ENCODE assay signal across 22 mouse cellular contexts in genomic region chr11:9305450-9305849, GRCm38 (mm10).
A peak's percentile ranks its signal among the peaks of the same experiment; 100 is the strongest.
DNase-seq lines count a peak whose midpoint lies in the region; ATAC-seq and TF ChIP-seq lines count a peak whose summit lies in the region.
"Had no signal": no experiment of that assay in that cellular context is flagged by ENCODE, and none has a peak within 500 bp of the region (broad histone marks: within the 10 kb centered on the region; RNA-seq: fewer than 3 reads in every experiment).

No protein-coding gene starts in this region.

- dilution Hi-C loops in CH12.LX (cut with MboI; ENCODE audit: extremely low pct_ligation_motif_present, extremely low pct_unique_long_range_greater_than_20kb, low sequenced_read_pairs) = no loop called here

- no peak overlapping the region for H3K4me3 ChIP-seq in hindbrain, embryonic 14.5 days (replicated peaks; ENCODE audit: low read length)
- no peak overlapping the region for H3K4me3 ChIP-seq in hindbrain, embryonic 16.5 days (ENCODE audit: low read length)
- H3K4me3 ChIP-seq in CH12.LX (replicated peaks in 1 of 3; ENCODE audit: low read depth in 2 of 3, low read length in 2 of 3, poor library complexity in 1 of 3) (no peak overlapping the region), ES-E14 (ENCODE audit: insufficient read depth in 1 of 2, low read depth in 1 of 2, low read length in 2 of 2, poor library complexity in 1 of 2, severe bottlenecking in 1 of 2) (no peak overlapping the region)

- H3K4me2 ChIP-seq in hindbrain, embryonic 14.5 days (replicated peaks) = no peak overlapping the region
- H3K4me2 ChIP-seq in hindbrain, embryonic 16.5 days (ENCODE audit: low read length) = no peak overlapping the region
- no peak overlapping the region for H3K4me2 ChIP-seq in CH12.LX (ENCODE audit: insufficient read depth, low read depth, poor library complexity, severe bottlenecking)

- TF ChIP-seq EP300 in CH12.LX (IDR thresholded peaks at IDR 0.05; ENCODE audit: low read length) = no peak

- no peak for ATAC-seq in hindbrain, embryonic 14.5 days (ENCODE audit: low FRiP score)
- ATAC-seq in hindbrain, embryonic 16.5 days = no peak
- ATAC-seq: activated CD4-positive, CD25-positive, alpha-beta regulatory T cell, adult 4 months; CD4-positive, CD25-positive, alpha-beta regulatory T cell, adult 4 months; Patski had no signal

- no peak for TF ChIP-seq POLR2A in CH12.LX (IDR thresholded peaks at IDR 0.05; ENCODE audit: low read depth, low read length)

- no peaks in the 10 kb centered on the region for H3K9me3 ChIP-seq in hindbrain, embryonic 14.5 days (ENCODE audit: control insufficient read depth, low read length)
- H3K9me3 ChIP-seq in hindbrain, embryonic 16.5 days (ENCODE audit: control insufficient read depth, low read length) = no peaks in the 10 kb centered on the region
- peaks cover 2% of the 10 kb centered on the region for H3K9me3 ChIP-seq in CH12.LX (replicated peaks; ENCODE audit: low read length)
- no peaks in the 10 kb centered on the region for H3K9me3 ChIP-seq in ES-E14 (ENCODE audit: control insufficient read depth, insufficient read depth, low read depth, low read length)
- H3K9me3 ChIP-seq: G1E had no signal

- in situ Hi-C loops in CH12.LX (cut with MboI; ENCODE audit: low pct_ligation_motif_present, low pct_unique_long_range_greater_than_20kb, low sequenced_read_pairs) = loop anchor here (25.0 kb wide), 1 partner anchor 1832 kb away; no protein-coding TSS in a partner anchor
- in situ Hi-C loops in ES-E14 (cut with MboI; ENCODE audit: low sequenced_read_pairs in 2 of 2, unreplicated experiment in 2 of 2) = no loop called here

- H3K27me3 ChIP-seq in hindbrain, embryonic 14.5 days (ENCODE audit: control insufficient read depth, insufficient read depth, low read length) = no peaks in the 10 kb centered on the region
- H3K27me3 ChIP-seq in hindbrain, embryonic 16.5 days (replicated peaks; ENCODE audit: control insufficient read depth, insufficient read depth, low read length) = no peaks in the 10 kb centered on the region
- no peaks in the 10 kb centered on the region for H3K27me3 ChIP-seq in CH12.LX (replicated peaks)

- peak; percentile 10 for DNase-seq in hindbrain, embryonic 14.5 days (ENCODE audit: low spot score)
- no peak for DNase-seq in CH12.LX (ENCODE audit: extremely low read depth)
- DNase-seq in ES-E14 (ENCODE audit: low read depth, low spot score) = no peak
- DNase-seq in right cerebral cortex, postnatal 10 days (ENCODE audit: low spot score in 2 of 2) = no peak
- no peak for DNase-seq in lung, postnatal 10 days
- DNase-seq: adrenal gland, adult 2 months; adrenal gland, adult 8-10 months; adrenal gland, postnatal 10 days; adrenal gland, postnatal 14 days; adrenal gland, postnatal 25 days; adrenal gland, postnatal 36 days; B cell, adult 2 months; cerebellum, adult 11 months; cerebellum, adult 11-12 months; cerebellum, adult 18-20 months; cerebellum, adult 2 months; cerebellum, adult 8-10 months had no signal

- H3K27ac ChIP-seq in hindbrain, embryonic 14.5 days = no peak overlapping the region
- H3K27ac ChIP-seq in hindbrain, embryonic 16.5 days (ENCODE audit: low read depth, low read length) = no peak overlapping the region
- H3K27ac ChIP-seq in CH12.LX (ENCODE audit: insufficient read depth, low read depth) = no peak overlapping the region
- H3K27ac ChIP-seq in ES-E14 (ENCODE audit: insufficient read depth, low read depth, low read length, poor library complexity, severe bottlenecking) = no peak overlapping the region

- TF ChIP-seq CTCF in CH12.LX (conservative IDR thresholded peaks at IDR 0.05 in 1 of 2, IDR thresholded peaks at IDR 0.05 in 1 of 2; ENCODE audit: low read depth in 2 of 2, low read length in 2 of 2) = no peak

- no peaks in the 10 kb centered on the region for H3K79me2 ChIP-seq in CH12.LX (replicated peaks; ENCODE audit: control insufficient read depth, extremely low read depth, insufficient read depth, poor library complexity, severe bottlenecking)

- no peaks in the 10 kb centered on the region for H3K4me1 ChIP-seq in hindbrain, embryonic 14.5 days (replicated peaks; ENCODE audit: control insufficient read depth, insufficient read depth, low read length)
- no peaks in the 10 kb centered on the region for H3K4me1 ChIP-seq in hindbrain, embryonic 16.5 days (ENCODE audit: control insufficient read depth, insufficient read depth, low read depth, low read length)
- H3K4me1 ChIP-seq in CH12.LX (ENCODE audit: control insufficient read depth in 1 of 2, insufficient read depth in 2 of 2) (no peaks in the 10 kb centered on the region), ES-E14 (ENCODE audit: control insufficient read depth in 2 of 2, insufficient read depth in 2 of 2, low read length in 2 of 2, poor library complexity in 1 of 2) (no peaks in the 10 kb centered on the region)

- WGBS in hindbrain, embryonic 14.5 days = 90% methylated on average over 4 of the region's 4 CpGs
- WGBS in hindbrain, embryonic 16.5 days = 87% methylated on average over 4 of the region's 4 CpGs

- no peak for TF ChIP-seq RAD21 in CH12.LX (IDR thresholded peaks at IDR 0.05; ENCODE audit: low read depth, low read length)

- H3K9ac ChIP-seq in hindbrain, embryonic 14.5 days = no peak overlapping the region
- H3K9ac ChIP-seq in hindbrain, embryonic 16.5 days (ENCODE audit: low read depth, low read length) = no peak overlapping the region
- H3K9ac ChIP-seq in CH12.LX (ENCODE audit: insufficient read depth, low read depth) = no peak overlapping the region
- no peak overlapping the region for H3K9ac ChIP-seq in ES-E14 (ENCODE audit: insufficient read depth, low read depth, low read length, poor library complexity, severe bottlenecking)

- no peaks in the 10 kb centered on the region for H3K36me3 ChIP-seq in hindbrain, embryonic 14.5 days (replicated peaks; ENCODE audit: control insufficient read depth, insufficient read depth)
- H3K36me3 ChIP-seq in hindbrain, embryonic 16.5 days (ENCODE audit: control insufficient read depth, insufficient read depth, low read length) = no peaks in the 10 kb centered on the region
- H3K36me3 ChIP-seq in CH12.LX (replicated peaks in 1 of 2; ENCODE audit: control insufficient read depth in 1 of 2, insufficient read depth in 1 of 2, low read length in 1 of 2) = no peaks in the 10 kb centered on the region
- H3K36me3 ChIP-seq in ES-E14 (ENCODE audit: control insufficient read depth, insufficient read depth, low read length, poor library complexity, severe bottlenecking) = no peaks in the 10 kb centered on the region
- H3K36me3 ChIP-seq: G1E had no signal

TF ChIP-seq in CH12.LX, 34 proteins besides CTCF, POLR2A, EP300 and RAD21:
- TF ChIP-seq MAFK (IDR thresholded peaks at IDR 0.05; ENCODE audit: insufficient replicate concordance, low read length) (peak; percentile 62; the same call in 1 of the 2 replicates), MAZ (IDR thresholded peaks at IDR 0.05; ENCODE audit: low read depth, low read length) (no peak)

TF ChIP-seq in ES-E14, 5 proteins besides CTCF, POLR2A, EP300 and RAD21:
- peak; percentile 65; the same call in 1 of the 2 replicates for TF ChIP-seq MAFK (IDR thresholded peaks at IDR 0.05; ENCODE audit: insufficient read depth, low read depth, low read length)
- TF ChIP-seq ZC3H11A (IDR thresholded peaks at IDR 0.05; ENCODE audit: borderline replicate concordance, low read depth, low read length) = no peak
